Mouse (Mus musculus): Measurements from ENCODE around the gene Osbp.

DNA sequence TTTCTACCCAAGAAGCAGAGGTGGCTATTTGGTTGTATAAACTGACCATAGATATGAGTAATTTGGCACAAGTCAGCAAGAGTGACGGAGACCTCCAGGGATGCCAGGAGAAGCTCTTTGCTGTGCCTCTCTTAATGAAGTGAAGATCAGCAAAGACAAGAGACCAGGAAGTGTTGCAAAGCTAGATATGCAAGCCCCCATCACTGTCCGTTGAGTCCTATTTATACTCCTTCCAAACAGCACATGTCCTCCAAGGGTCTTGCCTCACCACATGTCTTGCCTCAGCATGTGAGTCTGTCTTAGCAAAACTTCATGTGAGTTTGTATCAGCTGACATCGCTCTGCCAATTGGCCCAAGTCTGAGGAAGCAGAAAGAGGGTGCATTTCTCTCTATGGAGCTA is 59.6 kb downstream of the Osbp start:
- TF ChIP-seq CTCF (IDR thresholded peaks at IDR 0.05; ENCODE audit: low read depth, low read length), result no peak
- no peak for TF ChIP-seq POLR2A (IDR thresholded peaks at IDR 0.05; ENCODE audit: borderline replicate concordance, low read depth, low read length)
